In the genomic region with DNA sequence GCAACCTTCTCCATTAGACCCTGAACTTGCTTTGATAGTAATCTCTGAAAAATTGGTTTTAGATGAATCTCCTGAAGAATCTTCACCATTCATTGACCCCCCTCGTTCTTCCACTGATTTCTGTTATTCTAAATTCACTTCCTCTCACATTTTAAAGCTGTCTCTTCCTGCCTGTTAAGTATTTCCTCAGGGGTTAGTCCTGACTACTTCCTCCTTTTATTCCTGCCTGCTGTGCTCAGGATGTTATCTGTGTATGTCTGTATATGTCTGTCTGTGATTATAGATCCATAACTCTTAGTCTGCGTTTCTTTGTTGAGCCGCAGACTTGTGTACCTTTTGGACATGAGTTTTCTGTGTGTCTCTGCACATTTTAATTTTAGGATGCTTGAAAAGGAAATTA, we compare ENCODE assay signal across 19 mouse cellular contexts.
"Had no signal": no experiment of that assay in that cellular context is flagged by ENCODE, and none has a peak within 500 bp of the region (broad histone marks: within the 10 kb centered on the region; RNA-seq: fewer than 3 reads in every experiment).

No protein-coding gene starts in this region.

- H3K9me3 ChIP-seq: lung, embryonic 15.5 days; midbrain, embryonic 10.5 days; midbrain, embryonic 12.5 days; neural tube, embryonic 13.5 days; neural tube, embryonic 15.5 days had no signal

- H3K4me1 ChIP-seq: midbrain, embryonic 10.5 days; midbrain, embryonic 12.5 days; neural tube, embryonic 13.5 days; neural tube, embryonic 15.5 days had no signal

- H3K27me3 ChIP-seq: lung, embryonic 15.5 days; midbrain, embryonic 12.5 days; neural tube, embryonic 13.5 days; neural tube, embryonic 15.5 days had no signal

- H3K4me3 ChIP-seq: lung, embryonic 15.5 days; midbrain, embryonic 10.5 days; midbrain, embryonic 12.5 days; myocyte; neural tube, embryonic 13.5 days; neural tube, embryonic 15.5 days had no signal

- H3K27ac ChIP-seq: liver, embryonic 14.5 days; lung, embryonic 15.5 days; midbrain, embryonic 10.5 days; midbrain, embryonic 12.5 days; neural tube, embryonic 13.5 days; neural tube, embryonic 15.5 days had no signal

- H3K4me2 ChIP-seq: lung, embryonic 15.5 days; midbrain, embryonic 12.5 days; neural tube, embryonic 13.5 days; neural tube, embryonic 15.5 days had no signal

- ATAC-seq: midbrain, embryonic 16.5 days had no signal

- DNase-seq: lung, adult 18-20 months; lung, postnatal 10 days; midbrain, embryonic 14.5 days; retina, postnatal 1 day; right cerebral cortex, adult 18-20 months; right cerebral cortex, postnatal 25 days; right cerebral cortex, postnatal 4 days; spleen, adult 18-20 months; thymus, adult 18-20 months; thymus, postnatal 14 days; thymus, postnatal 36 days had no signal

- H3K36me3 ChIP-seq: lung, embryonic 15.5 days; midbrain, embryonic 10.5 days; midbrain, embryonic 12.5 days; neural tube, embryonic 13.5 days; neural tube, embryonic 15.5 days had no signal

- H3K9ac ChIP-seq: liver, embryonic 14.5 days; lung, embryonic 15.5 days; midbrain, embryonic 12.5 days; neural tube, embryonic 13.5 days; neural tube, embryonic 15.5 days had no signal
